Mouse (Mus musculus) lung, adult 2 months (tissue): ENCODE data around the gene Ykt6.

ENCODE experiments used
- CTCF ChIP-seq: fragments of 200-500 bp; IDR thresholded peaks from 2 replicates; pipeline ENCODE4 v1.5.1; 2011; ENCODE audit warnings: mild to moderate bottlenecking, low read length, control low read depth; ENCODE audit not compliant: insufficient read depth
- POLR2A ChIP-seq: fragments of 200-500 bp; IDR thresholded peaks from 2 replicates; pipeline ENCODE4 v1.6.1; 2011; ENCODE audit warnings: low read depth, mild to moderate bottlenecking, control low read depth, low read length, borderline replicate concordance; ENCODE audit errors: extremely low read depth

DNA sequence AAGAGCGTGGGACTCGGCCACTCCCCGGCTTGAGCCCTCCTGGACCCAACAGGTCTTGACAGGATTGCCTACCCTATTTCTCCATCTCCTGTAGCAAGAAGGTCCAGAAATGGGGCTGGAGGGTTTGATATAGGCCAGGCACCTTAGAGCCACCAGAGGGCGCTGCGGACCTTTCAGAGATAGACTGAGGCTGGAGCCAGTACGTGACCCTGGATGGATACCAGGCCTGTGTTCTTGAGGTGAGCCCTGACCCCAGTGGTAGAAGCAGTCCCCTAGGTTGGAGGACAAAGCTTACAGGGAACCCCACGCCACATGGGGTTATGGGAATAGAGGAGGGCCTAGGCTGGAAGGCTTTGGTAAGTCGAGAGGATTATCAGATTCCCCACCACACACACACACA is 40.5 kb downstream of the Ykt6 start:
- TF ChIP-seq POLR2A (no peak), CTCF (peak; percentile 89)
